Mouse (Mus musculus) neural tube, embryonic 14.5 days (tissue): ENCODE results near the gene Notch3. TPM values are rescaled to one million over a fixed set of nuclear protein-coding genes. Genes with fewer than 3 reads are reported as not detected.
A peak's percentile ranks its signal among the peaks of the same experiment; 100 is the strongest.

ENCODE experiments used
- ATAC-seq: fragments of 200-750 bp; cut with Nextera tagmentation; 2 replicates; pipeline ENCODE4 v1.8.0; 2017; ENCODE audit warnings: low read depth, mild to moderate bottlenecking, moderate TSS enrichment, moderate library complexity
- H3K27ac ChIP-seq: fragments of 300-500 bp; sonication (generic); 2 replicates; pipeline ENCODE4 v1.5.1; 2014; ENCODE audit warnings: low read depth, mild to moderate bottlenecking, control low read depth, low read length, moderate library complexity, mixed read lengths
- H3K27me3 ChIP-seq: fragments of 300-500 bp; sonication (generic); 2 replicates; pipeline ENCODE4 v1.6.1; 2014; ENCODE audit warnings: low read length; ENCODE audit not compliant: control insufficient read depth, insufficient read depth
- H3K36me3 ChIP-seq: fragments of 300-500 bp; sonication (generic); 2 replicates; pipeline ENCODE4 v1.6.1; 2014; ENCODE audit warnings: low read length, mixed read lengths; ENCODE audit not compliant: control insufficient read depth, insufficient read depth
- H3K4me1 ChIP-seq: fragments of 300-500 bp; sonication (generic); 2 replicates; pipeline ENCODE4 v1.6.1; 2014; ENCODE audit warnings: low read length; ENCODE audit not compliant: control insufficient read depth, insufficient read depth
- H3K4me2 ChIP-seq: fragments of 300-500 bp; sonication (generic); 2 replicates; pipeline ENCODE4 v1.6.1; 2014; ENCODE audit warnings: mild to moderate bottlenecking, low read depth, low read length, control low read depth
- H3K4me3 ChIP-seq: fragments of 300-500 bp; sonication (generic); 2 replicates; pipeline ENCODE4 v1.5.1; 2014; ENCODE audit warnings: low read depth, low read length, control low read depth, mixed read lengths
- H3K9ac ChIP-seq: fragments of 300-500 bp; sonication (generic); replicated peaks from 2 replicates; pipeline ENCODE4 v1.6.1; 2014; ENCODE audit warnings: low read depth, mild to moderate bottlenecking, control low read depth, low read length, mixed read lengths
- H3K9me3 ChIP-seq: fragments of 300-500 bp; sonication (generic); 2 replicates; pipeline ENCODE4 v1.6.1; 2016; ENCODE audit warnings: low read length; ENCODE audit not compliant: control insufficient read depth
- WGBS: fragments of 180-500 bp; shearing (Covaris S2); extraction: QIAGEN DNeasy Blood & Tissue Kit; methylation state at CpG from one replicate; pipeline ENCODE4 v1.1.7; 2014; 5-methylcytosine and 5-hydroxymethylcytosine counted together
- polyA plus RNA-seq: library from polyadenylated mRNA; unstranded; fragments of >200 nt; fragmentation: Nextera tagmentation; extraction: Ambion mirVana; gene quantifications from 2 replicates; pipeline ENCODE4 v1.2.1, GENCODE M21; 2014

The Notch3 gene
- polyA plus RNA-seq, 1 experiment from 2014 or later: 8.0 TPM

DNA sequence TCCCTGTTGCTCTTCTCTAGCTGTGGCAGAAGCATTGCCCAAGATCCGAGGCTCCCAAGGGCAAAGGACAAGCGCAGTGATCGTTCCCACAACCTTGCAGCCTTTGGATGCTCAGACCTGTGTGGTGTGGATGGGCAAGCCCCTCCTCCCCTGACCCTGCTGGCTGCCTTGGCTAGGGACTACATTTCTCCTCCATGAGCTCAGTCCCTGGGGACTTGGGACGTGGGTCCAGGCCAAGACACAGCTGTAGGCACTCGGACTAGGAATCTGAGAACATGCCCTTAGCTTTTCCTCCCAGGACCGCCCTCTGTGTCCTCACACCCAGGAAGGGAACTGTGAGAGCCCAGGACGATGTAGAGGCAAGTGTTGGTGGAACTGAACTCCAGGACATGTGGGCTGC is 6.5 kb upstream of the Notch3 start:
- H3K4me2 ChIP-seq: no peak overlapping the region
- H3K9me3 ChIP-seq: no peaks in the 10 kb centered on the region
- H3K9ac ChIP-seq: no peak overlapping the region
- no peaks in the 10 kb centered on the region for H3K4me1 ChIP-seq
- no peaks in the 10 kb centered on the region for H3K27me3 ChIP-seq
- no peak overlapping the region for H3K4me3 ChIP-seq
- WGBS: 71% methylated on average over 7 of the region's 7 CpGs
- no peak overlapping the region for H3K27ac ChIP-seq
- no peaks in the 10 kb centered on the region for H3K36me3 ChIP-seq
- ATAC-seq: no peak

DNA sequence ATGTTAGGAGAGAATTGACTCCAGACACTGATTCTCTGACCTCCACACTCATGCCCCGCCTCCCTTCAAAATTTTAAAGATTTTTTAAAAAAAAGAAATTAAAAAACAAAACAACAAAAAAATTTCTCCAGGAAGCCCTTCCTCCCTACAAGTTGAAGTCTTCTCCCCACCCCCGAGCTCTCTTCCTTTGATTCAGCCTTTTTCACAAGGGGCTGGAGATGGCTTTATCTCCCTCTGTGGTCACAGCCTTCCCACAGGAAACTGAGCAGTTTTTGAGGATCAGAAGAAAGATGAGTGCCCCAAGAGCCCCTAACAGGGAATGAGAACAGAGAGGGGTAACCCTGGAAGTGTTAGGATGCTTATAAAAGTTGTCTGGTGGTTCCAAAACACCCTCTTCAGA is 5.8 kb upstream of the Notch3 start:
- Histone ChIP-seq H3K4me1 (no peaks in the 10 kb centered on the region), H3K9me3 (no peaks in the 10 kb centered on the region), H3K36me3 (no peaks in the 10 kb centered on the region), H3K4me3 (no peak overlapping the region), H3K4me2 (no peak overlapping the region), H3K27me3 (no peaks in the 10 kb centered on the region), H3K9ac (no peak overlapping the region), H3K27ac (no peak overlapping the region)
- ATAC-seq: no peak
- 83% methylated on average over 2 of the region's 2 CpGs for WGBS

DNA sequence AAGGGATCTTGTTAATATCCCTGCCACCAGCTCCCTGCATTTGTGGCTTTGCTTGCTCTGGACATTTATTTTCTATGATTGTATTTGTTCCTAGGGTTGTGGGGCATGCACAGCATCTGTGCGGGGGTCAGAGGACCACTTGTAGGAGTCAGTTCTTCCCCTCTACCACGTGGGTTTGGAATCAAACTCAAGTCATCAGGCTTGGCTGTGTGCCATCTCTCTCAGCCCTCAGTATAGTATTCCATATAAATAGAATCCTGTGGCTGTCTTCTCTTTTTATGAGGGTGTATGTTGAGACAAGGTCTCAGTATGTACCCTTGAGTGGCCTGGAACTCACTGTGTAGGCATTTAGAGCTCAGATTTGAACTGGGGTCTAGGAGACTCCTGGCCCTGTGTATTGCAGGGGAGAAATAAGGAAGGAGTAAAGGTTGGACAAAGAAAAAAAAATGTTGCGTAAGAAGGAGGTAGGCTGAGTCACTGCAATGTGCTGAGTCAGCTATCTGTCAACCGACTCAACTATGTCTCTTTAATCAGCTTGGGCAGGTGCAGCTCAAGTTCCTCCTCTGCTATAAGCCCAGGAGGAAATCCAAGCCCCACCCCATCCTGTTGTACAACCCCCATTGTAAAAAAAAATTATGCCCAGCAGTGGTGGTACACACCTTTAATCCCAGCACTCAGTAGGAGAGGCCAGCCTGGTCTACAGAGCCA is 3.0 kb upstream of the Notch3 start:
- no peaks in the 10 kb centered on the region for H3K27me3 ChIP-seq
- peaks cover 13% of the 10 kb centered on the region; the same call in 1 of the 2 replicates for H3K4me1 ChIP-seq
- H3K9ac ChIP-seq: no peak overlapping the region
- no peak overlapping the region for H3K27ac ChIP-seq
- no peak overlapping the region for H3K4me2 ChIP-seq
- no peaks in the 10 kb centered on the region for H3K9me3 ChIP-seq
- H3K36me3 ChIP-seq: no peaks in the 10 kb centered on the region
- no peak for ATAC-seq
- H3K4me3 ChIP-seq: no peak overlapping the region
- WGBS: 83% methylated on average over 4 of the region's 4 CpGs

DNA sequence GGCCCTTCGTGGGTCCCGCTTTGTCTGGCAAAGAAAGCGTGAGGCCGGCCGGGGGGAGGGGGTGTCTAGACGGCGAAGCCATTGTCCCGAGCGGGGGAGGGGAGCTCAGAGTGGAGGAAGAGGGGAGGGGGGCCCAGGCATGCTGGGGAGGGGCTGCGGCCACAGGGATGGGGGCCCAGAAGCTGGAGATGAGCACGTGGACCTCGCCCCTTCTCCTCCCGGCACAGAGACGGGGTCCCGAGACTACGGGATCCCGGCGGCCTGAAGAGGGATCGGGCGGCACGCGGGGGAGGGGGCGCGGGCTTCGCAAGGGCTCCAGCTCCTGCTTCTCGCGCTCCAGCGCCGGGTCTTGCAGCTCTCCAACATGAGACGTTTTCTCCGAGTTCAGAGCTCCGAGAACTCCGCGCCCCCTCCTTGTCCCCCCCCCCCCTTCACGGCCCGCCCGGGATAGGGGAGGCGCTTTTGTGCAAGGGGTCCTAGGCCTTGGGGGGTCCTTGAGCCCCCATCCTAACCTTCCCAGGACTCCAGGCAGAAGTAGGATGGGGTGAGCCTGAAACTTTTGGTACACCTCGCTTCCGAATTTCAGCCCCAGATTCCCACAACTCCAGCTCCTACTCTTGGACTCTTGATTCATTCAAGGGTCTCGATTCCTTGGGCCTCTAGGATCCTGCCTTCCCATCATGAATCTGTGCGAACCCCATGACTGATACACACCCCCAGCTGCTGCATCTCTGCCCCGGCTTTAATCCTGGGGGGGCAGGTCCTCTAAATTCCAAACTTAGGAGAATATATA is 653 bp downstream of the Notch3 start:
- Histone ChIP-seq H3K27me3 (no peaks in the 10 kb centered on the region), H3K4me1 (peaks cover 13% of the 10 kb centered on the region; the same call in 1 of the 2 replicates), H3K4me3 (peak overlapping the region; percentile 47), H3K4me2 (peak overlapping the region; percentile 85), H3K9ac (peak overlapping the region; percentile 57), H3K27ac (peak overlapping the region; percentile 72), H3K9me3 (no peaks in the 10 kb centered on the region), H3K36me3 (no peaks in the 10 kb centered on the region)
- under 1% methylated on average over 32 of the region's 43 CpGs for WGBS
- ATAC-seq: peak; percentile 63

DNA sequence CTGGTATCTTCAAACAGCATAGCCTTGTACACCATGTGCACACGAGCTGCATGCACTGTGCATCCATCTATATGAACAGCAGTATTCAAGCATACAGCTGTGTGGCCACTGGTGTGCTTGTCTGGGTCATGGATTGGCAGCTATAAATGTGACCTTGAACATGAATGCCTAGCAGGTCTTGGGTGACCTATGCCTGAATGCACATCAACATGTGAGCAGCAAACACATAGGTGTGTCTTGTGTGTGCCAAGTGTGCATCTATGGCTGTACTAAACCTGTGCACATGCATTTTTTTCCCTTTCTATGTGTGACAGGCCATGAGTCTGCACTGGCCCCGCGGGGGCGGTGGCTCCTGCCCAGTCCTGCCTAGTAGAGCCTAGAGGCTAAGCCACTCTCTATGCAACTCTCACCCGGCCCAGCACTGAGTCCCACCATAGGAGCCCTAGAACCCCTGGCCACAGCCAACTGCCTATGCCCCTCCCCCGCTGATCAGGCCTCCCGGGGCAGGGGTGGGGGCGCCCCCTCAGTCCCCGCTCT is 1.3 kb downstream of the Notch3 start:
- Histone ChIP-seq H3K27me3 (no peaks in the 10 kb centered on the region), H3K4me3 (peak overlapping the region; percentile 47), H3K36me3 (no peaks in the 10 kb centered on the region), H3K4me2 (peak overlapping the region; percentile 85), H3K27ac (peak overlapping the region; percentile 72), H3K9me3 (no peaks in the 10 kb centered on the region), H3K9ac (peak overlapping the region; percentile 57), H3K4me1 (peaks cover 13% of the 10 kb centered on the region; the same call in 1 of the 2 replicates)
- peak; percentile 72 for ATAC-seq
- WGBS: 2% methylated on average over 9 of the region's 9 CpGs

DNA sequence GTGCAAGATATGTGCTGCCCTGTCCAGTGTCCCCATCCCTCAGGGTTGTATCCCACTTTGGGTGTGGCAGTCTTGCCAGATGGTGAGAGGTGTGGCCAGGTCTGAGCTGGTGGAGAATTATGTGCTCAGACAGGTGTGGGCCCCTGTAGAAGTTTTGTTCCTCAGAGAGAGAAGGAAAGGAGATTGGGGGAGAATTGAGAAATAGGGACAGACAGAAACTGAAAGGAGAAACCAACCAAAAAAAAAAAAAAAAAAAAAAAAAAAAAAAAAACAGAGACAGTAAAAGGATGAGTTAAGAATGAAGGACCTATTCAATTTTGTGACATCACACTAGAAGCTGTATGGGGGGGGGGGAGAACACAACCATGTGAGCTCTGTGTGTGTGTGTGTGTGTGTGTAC is 1.9 kb downstream of the Notch3 start:
- no peak overlapping the region for H3K9ac ChIP-seq
- no peaks in the 10 kb centered on the region for H3K27me3 ChIP-seq
- no peak overlapping the region for H3K27ac ChIP-seq
- peaks cover 13% of the 10 kb centered on the region; the same call in 1 of the 2 replicates for H3K4me1 ChIP-seq
- no peak overlapping the region for H3K4me3 ChIP-seq
- no peaks in the 10 kb centered on the region for H3K9me3 ChIP-seq
- no peaks in the 10 kb centered on the region for H3K36me3 ChIP-seq
- ATAC-seq: no peak
- no peak overlapping the region for H3K4me2 ChIP-seq

DNA sequence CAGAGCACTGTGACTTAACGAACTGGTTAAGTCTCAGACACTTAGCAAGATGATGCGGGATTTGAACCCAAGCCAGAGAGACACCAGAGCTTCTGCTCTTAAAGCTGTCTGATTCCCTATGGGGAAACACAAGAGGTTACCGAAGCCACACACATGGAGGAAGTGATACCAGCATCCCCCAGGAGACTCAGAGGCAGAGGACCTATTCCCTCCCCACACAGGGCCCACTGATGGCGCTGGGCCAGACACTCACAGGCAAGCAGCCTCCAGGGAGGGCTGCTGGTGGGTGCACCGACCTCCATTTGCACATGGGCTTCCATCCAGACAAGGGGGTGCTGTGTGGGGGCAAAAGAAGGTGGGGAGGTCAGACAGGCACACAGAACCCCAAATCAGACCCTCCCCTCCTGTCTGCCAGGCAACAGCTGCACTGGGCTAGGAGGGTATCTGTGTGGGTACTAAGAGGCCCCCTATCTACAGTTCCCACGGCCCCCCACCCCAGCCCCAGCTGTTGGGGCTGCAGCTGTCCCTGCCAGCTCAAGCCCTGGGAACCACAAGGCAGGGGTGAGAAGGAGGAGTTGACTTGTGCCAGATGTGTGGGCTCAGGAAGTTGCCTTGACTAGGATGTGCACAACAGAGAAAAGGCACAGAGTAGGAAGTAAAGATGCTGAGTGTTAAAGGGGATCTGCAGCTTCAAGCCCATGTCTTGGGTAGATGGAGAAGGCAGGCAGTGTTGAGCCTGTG is 2.6 kb downstream of the Notch3 start:
- Histone ChIP-seq H3K27me3 (no peaks in the 10 kb centered on the region), H3K4me2 (peak overlapping the region; percentile 9; the same call in 1 of the 2 replicates), H3K9me3 (no peaks in the 10 kb centered on the region), H3K4me1 (peaks cover 13% of the 10 kb centered on the region; the same call in 1 of the 2 replicates), H3K36me3 (no peaks in the 10 kb centered on the region), H3K9ac (no peak overlapping the region), H3K4me3 (no peak overlapping the region), H3K27ac (no peak overlapping the region)
- no peak for ATAC-seq
- WGBS: 51% methylated on average over 6 of the region's 6 CpGs

DNA sequence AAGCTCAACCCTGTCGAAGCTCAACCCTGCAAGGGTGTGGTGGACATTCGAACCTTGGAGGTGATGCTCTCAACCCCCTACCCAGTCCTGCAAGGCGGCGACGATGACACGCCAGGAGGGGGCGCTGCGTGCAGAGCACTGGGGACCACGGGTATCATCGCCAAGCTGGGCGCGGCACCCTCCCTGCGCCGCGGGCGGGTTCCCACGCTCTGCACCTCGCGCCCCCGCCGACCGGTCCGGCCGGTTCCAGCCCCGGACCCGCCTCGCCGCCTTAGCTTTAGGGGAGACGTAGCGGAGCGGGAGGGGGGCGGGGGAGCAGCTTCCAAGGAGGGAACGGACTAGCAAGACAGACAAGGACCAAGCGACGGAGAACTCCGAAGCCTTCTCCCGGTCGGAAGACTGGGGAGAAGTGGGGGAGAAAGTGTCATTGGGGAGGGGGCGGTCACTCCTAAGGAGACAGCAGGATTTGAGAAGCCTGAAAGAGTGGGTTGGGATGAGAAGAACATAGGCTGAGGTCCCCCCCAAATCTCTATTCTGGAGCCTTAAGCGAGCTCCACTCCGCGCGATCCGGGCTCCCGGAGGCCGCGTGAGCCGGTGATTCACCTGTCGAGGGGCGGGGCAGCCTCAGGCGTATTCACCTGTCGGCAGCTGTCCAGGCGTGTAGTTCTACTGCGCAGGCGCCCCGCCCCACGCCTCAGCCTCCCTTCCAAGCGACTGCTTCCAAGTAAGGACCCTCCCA is 4.4 kb downstream of the Notch3 start:
- Histone ChIP-seq H3K9ac (peak overlapping the region; percentile 66), H3K9me3 (no peaks in the 10 kb centered on the region), H3K4me2 (peak overlapping the region; percentile 89), H3K36me3 (no peaks in the 10 kb centered on the region), H3K27me3 (no peaks in the 10 kb centered on the region), H3K4me3 (peak overlapping the region; percentile 52), H3K27ac (no peak overlapping the region), H3K4me1 (peaks cover 13% of the 10 kb centered on the region; the same call in 1 of the 2 replicates)
- WGBS: 2% methylated on average over 58 of the region's 58 CpGs
- ATAC-seq: peak; percentile 28
